Mouse (Mus musculus) kidney, adult 2 months (tissue): ENCODE data around the gene Wdr41.

Experiments
- CTCF ChIP-seq: fragments of 200-500 bp; conservative IDR thresholded peaks from 2 replicates; pipeline ENCODE4 v1.5.1; 2011; ENCODE audit warnings: low read depth, mild to moderate bottlenecking, control low read depth, low read length, moderate library complexity, mixed read lengths; ENCODE audit not compliant: insufficient read depth, insufficient read length
- POLR2A ChIP-seq: fragments of 200-500 bp; IDR thresholded peaks from one replicate; pipeline ENCODE4 v1.6.1; 2011; ENCODE audit warnings: low read depth, low read length, control low read depth

GRCm38 (mm10) chr13:95056501-95057280 lies 80.5 kb downstream of the Wdr41 start:
- no peak for TF ChIP-seq CTCF
- TF ChIP-seq POLR2A = no peak
